Mouse (Mus musculus) kidney, adult 2 months (tissue): ENCODE measurements at regions not wholly inside any gene's neighbourhood (a gene's known extent, or its start where the extent isn't known, plus 50 kb on each side); places are given as distances from the start of the nearest gene placed in this dataset.

ENCODE experiments used
- CTCF ChIP-seq: fragments of 200-500 bp; conservative IDR thresholded peaks from 2 replicates; pipeline ENCODE4 v1.5.1; 2011; ENCODE audit warnings: low read depth, mild to moderate bottlenecking, control low read depth, low read length, moderate library complexity, mixed read lengths; ENCODE audit not compliant: insufficient read depth, insufficient read length
- POLR2A ChIP-seq: fragments of 200-500 bp; IDR thresholded peaks from one replicate; pipeline ENCODE4 v1.6.1; 2011; ENCODE audit warnings: low read depth, low read length, control low read depth

- TF ChIP-seq CTCF (no peak), POLR2A (no peak)
Measured at GRCm38 (mm10) chr3:118070129-118070528, 201.4 kb upstream of the Snx7 start.
